Mouse (Mus musculus) brain, embryonic 18.5 days (tissue): Measurements from ENCODE around the gene Smoc2.

ENCODE experiments used
- DNase-seq: peaks from one replicate; pipeline ENCODE4 v3.0.0-alpha.2; 2012; ENCODE audit warnings: low read depth, low spot score

Gene Smoc2

GRCm38 (mm10) chr17:14279177-14279965 lies at the start of gene Smoc2:
Gene Smoc2, plus strand, starts transcription at chr17:14279506.
- no peak for DNase-seq

GRCm38 (mm10) chr17:14230698-14231430 lies 48.4 kb upstream of the Smoc2 start:
- no peak for DNase-seq

GRCm38 (mm10) chr17:14232629-14233028 lies 46.7 kb upstream of the Smoc2 start:
- peak; percentile 20 for DNase-seq

- DNase-seq: no peak
Measured at GRCm38 (mm10) chr17:14233658-14234057, 45.6 kb upstream of the Smoc2 start.

- no peak for DNase-seq
Measured at GRCm38 (mm10) chr17:14234774-14235389, 44.4 kb upstream of the Smoc2 start.

GRCm38 (mm10) chr17:14237134-14237533 lies 42.2 kb upstream of the Smoc2 start:
- no peak for DNase-seq

GRCm38 (mm10) chr17:14239960-14240359 lies 39.3 kb upstream of the Smoc2 start:
- DNase-seq: no peak

- DNase-seq: no peak
Measured at GRCm38 (mm10) chr17:14242634-14243033, 36.7 kb upstream of the Smoc2 start.

GRCm38 (mm10) chr17:14244195-14244965 lies 34.9 kb upstream of the Smoc2 start:
- no peak for DNase-seq

- DNase-seq: no peak
Measured at GRCm38 (mm10) chr17:14246266-14246665, 33.0 kb upstream of the Smoc2 start.

GRCm38 (mm10) chr17:14247931-14248330 lies 31.4 kb upstream of the Smoc2 start:
- no peak for DNase-seq

GRCm38 (mm10) chr17:14249595-14249994 lies 29.7 kb upstream of the Smoc2 start:
- no peak for DNase-seq

- no peak for DNase-seq
Measured at GRCm38 (mm10) chr17:14250401-14250800, 28.9 kb upstream of the Smoc2 start.

GRCm38 (mm10) chr17:14252456-14252855 lies 26.9 kb upstream of the Smoc2 start:
- no peak for DNase-seq

- DNase-seq: no peak
Measured at GRCm38 (mm10) chr17:14254616-14255015, 24.7 kb upstream of the Smoc2 start.

GRCm38 (mm10) chr17:14257799-14258520 lies 21.3 kb upstream of the Smoc2 start:
- no peak for DNase-seq

GRCm38 (mm10) chr17:14258906-14259305 lies 20.4 kb upstream of the Smoc2 start:
- DNase-seq: no peak

GRCm38 (mm10) chr17:14260966-14261365 lies 18.3 kb upstream of the Smoc2 start:
- no peak for DNase-seq

GRCm38 (mm10) chr17:14262217-14262616 lies 17.1 kb upstream of the Smoc2 start:
- no peak for DNase-seq

- DNase-seq: no peak
Measured at GRCm38 (mm10) chr17:14268001-14268400, 11.3 kb upstream of the Smoc2 start.

GRCm38 (mm10) chr17:14273386-14273785 lies 5.9 kb upstream of the Smoc2 start:
- DNase-seq: no peak
